Mouse (Mus musculus): ENCODE data around the gene Asb5.

The Asb5 gene

DNA sequence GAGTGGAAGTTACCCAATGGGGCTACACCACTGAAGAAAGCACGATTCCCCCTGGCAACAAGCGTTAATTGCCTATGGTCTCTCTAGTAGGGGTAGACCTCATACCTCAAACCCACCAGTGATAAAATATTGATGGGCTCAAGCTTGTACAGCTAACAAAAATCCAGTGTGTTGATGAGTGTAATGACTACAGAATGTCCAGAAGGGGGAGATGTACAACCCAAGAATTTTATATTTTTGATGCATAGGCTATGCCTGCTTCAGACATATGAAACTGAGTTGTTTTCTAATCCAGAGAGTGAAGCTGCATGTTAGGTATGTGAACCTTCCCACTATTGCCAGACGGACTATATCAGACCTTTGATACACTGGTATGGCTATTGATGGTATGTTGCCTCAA, 7.9 kb downstream of the Asb5 start:
- no peak for DNase-seq (ENCODE audit: low read depth, low spot score)

DNA sequence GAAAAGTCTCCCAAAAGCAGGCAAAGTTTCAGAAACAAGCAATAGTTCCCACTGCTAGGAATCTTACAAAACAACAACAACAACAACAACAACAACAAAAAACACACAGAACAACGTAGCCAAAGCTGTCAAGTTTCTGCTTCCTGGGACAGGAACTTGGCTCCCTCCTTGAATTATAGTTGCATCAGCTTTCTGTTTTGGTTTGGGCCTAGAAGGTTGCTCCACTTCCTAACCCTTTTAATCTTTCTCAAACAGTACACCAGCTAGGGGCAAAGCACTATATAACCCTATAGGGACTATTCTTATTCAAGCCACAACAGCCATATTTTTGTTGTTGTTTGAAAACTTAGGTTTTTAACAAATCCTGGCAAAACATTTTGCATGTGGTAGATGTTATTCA, 12.0 kb downstream of the Asb5 start:
- DNase-seq (ENCODE audit: low read depth, low spot score) = no peak

DNA sequence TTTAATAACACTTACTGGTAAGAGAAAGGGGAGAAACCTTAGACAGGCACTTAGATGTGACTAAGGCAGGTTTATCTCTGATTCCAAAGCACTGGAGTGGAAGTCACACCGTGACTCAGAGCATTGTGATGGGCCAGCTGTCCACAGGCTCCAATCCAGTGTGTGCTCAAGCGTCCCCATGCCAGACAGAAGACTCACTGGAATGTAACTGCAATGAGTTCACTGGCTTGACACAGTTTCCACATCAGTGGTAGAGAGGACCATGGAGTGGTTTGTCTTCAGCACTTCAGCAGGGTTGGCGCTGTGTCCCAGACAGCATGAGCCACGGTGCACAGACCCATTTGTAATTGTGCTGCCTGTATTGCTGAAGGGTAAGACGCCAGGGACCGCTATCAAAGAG, 19.0 kb downstream of the Asb5 start:
- DNase-seq (ENCODE audit: low read depth, low spot score) = no peak

DNA sequence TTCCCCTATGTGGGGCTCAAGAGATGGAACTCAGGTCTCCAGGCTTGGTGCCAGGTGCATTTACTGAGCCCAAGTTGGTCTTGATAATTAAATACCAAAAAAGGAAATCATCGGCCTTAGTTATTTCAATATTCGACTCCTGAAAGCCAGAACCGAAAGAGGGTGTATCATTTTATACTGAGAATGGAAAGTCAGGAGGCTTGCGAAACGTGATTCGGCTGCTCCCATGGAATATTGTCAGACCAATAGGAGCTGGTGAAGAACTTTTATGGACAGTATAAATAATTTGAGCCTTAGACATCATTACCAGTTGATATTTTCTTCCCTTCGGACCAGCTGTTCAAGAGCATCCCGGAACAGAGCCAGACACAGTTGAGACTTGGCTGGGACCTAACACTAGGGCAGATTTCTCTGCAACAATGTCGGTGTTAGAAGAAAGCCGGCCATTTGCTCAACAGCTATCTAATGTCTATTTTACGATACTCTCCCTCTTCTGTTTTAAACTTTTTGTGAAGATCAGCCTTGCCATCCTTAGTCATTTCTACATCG, 20.7 kb downstream of the Asb5 start:
- no peak for DNase-seq (ENCODE audit: low read depth, low spot score)

DNA sequence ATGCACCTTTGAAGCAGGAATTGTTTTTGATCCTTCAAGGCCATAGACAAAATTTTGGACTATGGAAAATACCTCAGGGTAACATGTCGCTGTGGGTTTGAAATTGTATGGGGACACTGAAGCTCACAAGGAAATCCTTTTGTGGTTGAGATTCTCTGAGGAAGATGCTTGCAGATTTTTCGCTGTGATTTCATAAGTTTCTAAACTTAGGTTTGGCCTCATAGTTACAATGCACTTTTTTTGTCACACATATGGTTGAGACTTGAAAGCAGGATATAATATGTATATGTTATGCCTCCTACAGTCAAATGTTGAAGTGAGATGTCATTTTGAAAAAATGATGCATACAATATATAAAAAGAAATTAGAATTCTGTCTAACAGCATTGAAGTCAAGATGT, 25.5 kb downstream of the Asb5 start:
- no peak for DNase-seq (ENCODE audit: low read depth, low spot score)

DNA sequence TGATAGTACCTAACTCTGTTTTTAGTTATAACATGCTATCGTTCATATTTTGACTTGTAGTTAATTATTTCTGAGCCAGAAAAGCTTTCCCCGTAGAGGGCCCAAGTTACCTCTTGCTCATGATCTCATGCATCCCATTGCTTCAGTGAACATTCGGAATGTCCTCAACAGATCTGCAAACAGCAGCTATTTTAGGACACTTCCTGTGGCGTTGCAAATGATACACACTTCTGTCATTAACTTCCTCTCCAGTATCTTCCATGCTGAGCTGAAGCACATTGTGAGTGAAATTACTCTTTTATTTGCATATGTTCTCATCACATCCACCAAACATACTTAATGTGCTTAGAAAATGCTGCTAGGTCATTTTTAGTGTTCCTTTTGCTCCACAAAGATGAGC, 32.8 kb downstream of the Asb5 start:
- DNase-seq (ENCODE audit: low read depth, low spot score) = no peak

DNA sequence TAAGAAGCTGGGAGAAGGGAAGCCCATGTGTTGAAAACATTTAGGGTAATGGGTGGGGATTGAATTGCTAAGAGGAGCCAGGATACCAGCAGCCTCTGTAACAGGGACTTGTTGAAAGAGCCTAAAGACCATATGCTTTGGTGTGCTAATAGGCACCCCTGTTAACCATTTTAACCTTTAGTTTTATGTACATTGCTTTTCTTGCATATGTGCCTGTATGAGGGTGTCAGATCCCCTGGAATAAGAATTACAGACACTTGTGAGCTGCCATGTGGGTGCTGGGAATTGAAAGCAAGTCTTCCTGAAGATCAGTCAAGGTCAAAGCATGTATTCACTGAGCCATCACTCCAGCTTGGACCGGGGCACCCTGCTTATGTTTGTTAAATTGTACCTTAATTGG, 35.8 kb downstream of the Asb5 start:
- peak; percentile 57 for DNase-seq (ENCODE audit: low read depth, low spot score)

DNA sequence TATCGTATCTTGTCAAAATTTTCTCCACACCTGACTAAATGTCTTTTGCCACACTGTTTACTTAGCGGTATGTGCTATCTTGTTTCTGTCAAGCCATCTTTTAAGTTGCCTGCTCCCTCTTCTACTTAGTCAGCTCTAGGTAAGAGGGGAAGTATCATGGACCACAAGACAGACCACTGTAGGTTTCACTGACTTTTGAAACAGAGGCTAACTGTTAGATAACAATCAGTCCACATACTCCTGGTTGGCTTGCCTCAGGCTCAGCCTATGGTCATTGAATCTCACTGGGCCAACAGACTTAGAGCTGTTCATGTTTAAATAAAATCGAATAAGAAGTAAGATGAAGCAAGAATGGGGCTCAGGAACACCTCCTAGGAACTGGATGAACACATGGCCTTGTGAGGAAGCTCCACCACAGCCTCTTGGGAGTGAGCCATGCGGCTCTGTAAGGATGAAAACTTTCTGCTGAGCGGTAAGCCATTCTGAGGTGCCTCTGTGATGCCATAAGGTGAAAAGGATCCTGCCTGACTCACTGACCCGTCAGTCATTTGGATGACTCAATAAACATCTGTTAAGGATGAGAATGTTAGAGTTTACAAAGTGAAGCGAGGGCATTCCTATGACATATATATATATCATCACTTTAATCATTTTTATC, 36.4 kb downstream of the Asb5 start:
- DNase-seq (ENCODE audit: low read depth, low spot score) = peak; percentile 6

DNA sequence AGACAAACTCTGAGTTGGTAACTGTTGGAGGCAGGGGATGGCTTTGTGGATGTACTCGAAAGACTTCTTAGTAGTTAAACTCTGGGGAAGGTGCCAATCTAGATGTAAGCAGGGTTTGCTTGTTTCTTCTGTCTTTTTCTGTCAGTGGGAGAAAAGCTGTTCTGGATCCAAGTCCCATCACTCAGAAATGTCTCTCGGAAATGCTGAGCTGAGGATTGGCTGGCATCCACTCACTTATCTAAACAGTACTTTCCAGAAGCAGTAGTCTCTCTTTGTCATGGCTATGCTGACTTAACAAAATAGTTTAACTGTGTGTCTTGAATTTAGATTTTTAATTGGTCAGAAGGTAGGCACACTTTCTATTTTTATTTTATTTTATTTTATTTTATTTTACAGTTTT, 37.8 kb downstream of the Asb5 start:
- DNase-seq (ENCODE audit: low read depth, low spot score) = no peak

DNA sequence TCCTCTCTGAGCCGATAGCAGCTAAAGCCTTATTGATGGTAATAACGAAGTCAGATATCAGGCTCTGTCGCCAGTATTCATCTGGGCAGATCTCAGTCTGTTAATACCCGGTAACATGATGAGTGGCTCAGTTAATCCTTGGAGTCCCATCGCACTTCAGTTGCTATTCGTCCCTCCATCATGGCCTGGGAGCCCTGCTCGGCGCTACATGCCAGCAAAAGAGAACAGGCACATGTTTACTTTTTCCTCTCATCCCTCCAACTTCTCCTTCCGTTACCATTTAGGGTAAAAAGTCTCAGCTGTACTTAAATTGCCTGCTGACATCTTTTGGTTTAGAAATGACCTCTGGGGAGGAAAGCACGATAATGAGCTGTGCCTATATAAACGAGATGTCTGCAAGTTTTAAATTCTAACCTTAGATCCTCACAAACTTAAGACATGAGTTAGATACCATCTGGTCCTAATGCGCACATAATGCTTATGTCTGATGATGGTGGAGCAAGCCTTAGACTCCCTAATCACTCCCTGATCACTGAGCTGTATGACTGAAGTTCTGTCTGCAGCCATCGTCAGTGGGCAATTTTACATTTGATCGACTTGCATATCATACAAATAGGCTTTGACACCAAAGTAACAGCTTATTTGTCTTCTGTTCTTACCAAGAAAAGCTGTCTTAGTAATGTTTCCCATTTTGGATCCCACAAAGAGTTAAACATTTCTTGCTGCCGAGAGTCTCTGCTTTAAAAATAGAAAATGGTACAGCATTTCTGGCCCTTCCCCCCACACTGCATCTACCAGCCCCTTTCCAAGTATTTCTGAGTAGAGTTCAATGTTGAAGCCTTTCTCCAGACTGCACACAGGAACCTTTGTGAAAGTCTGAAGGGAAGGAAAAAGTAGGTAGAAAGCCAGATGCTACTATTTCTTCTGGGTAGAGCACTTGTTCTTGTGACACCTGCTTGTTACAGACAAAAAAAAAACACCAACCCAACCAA, 41.5 kb downstream of the Asb5 start:
- DNase-seq (ENCODE audit: low read depth, low spot score) = no peak

DNA sequence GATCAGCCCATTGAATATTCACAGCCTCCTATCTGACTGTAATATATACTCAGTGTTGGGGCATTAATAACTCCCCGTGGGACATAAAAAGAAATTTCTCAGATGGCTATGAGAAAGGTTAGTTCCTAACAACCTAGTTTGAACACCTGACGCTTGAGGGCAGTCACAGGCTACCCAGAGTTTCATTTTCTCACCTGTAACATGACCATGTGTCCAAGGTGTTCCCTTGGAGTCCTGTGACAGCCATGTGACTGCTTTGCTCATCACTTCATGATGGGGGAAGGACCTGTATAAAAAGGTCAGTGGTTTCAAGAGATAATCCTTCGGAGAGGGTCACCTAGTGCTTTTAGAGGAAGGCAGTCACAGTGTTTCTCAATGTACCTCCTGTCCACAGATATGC, 52.1 kb downstream of the Asb5 start:
- DNase-seq (ENCODE audit: low read depth, low spot score) = no peak

DNA sequence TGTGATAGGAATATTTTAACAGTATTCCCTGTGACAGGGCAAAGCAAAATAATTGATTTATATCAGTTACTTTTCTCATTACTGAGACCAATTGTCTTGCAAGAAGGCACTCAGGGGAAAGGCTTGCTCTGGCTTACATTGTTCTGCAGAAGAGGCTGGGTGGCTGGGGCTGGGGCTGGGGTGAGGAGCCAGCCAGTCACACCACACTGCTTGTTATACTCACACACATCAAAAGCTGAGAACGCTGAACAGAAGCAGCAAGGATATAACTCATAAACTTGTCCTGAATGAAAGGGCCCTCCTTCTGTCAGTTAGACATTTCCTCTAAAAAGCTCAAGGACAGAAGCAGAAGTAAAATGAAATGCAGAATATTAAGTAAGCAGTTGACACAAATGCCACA, 53.5 kb downstream of the Asb5 start:
- DNase-seq (ENCODE audit: low read depth, low spot score) = no peak

DNA sequence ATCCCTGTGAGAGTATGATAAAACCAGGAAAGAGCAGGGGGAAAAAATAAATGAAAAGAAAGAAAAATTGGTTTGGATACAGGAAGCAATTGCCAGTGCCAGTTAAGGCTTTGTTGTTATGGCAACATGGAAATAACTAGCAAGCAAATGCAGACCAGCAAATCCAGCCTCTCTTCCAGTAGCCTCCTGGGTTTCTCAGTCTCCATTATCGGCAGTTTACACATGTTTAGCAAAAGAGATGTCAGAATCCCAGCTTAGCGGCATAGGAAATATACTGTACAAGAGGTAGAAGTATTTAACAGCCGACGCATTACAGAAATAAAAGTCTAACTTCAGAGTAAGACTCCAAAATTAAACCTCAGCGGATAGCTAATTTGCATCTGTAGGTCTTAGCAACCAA, 65.3 kb downstream of the Asb5 start:
- DNase-seq (ENCODE audit: low read depth, low spot score) = no peak

DNA sequence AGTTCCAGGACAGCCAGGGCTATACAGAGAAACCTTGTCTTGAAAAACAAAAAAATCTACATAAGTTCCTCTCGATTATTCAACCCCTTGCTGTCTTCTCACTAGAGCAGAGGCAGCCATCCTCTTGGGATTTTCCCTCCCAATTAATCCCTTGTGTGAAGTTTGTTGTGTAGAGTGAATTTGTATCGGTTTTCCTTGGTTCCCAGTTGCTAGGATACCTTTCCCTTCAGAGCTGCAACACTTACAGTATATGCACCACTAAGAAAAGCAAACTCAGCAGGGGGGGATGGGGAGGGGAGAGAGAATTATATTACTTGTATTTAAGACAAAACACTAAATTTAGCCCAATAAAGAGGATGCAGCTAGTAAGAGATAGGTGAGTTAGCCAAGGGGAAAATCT, 66.7 kb downstream of the Asb5 start:
- DNase-seq (ENCODE audit: low read depth, low spot score) = peak; percentile 7

DNA sequence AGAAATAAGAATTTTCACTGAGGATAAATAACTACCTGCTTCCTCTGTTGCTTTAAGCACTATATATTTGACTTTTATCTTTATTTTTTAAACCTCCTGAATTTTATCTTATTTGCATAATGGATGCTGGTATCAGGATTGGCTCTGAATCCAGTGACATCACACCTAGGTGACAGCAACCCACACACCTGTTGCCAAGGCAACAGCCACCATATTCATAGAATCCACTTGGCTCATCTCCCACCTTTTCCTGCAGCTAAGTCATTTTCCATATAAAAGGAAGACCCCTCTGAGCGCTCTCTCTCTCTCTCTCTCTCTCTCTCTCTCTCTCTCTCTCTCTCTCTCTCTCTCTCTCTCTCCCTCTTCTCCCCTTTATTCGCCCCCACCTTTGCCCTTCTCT, 67.6 kb downstream of the Asb5 start:
- no peak for DNase-seq (ENCODE audit: low read depth, low spot score)

DNA sequence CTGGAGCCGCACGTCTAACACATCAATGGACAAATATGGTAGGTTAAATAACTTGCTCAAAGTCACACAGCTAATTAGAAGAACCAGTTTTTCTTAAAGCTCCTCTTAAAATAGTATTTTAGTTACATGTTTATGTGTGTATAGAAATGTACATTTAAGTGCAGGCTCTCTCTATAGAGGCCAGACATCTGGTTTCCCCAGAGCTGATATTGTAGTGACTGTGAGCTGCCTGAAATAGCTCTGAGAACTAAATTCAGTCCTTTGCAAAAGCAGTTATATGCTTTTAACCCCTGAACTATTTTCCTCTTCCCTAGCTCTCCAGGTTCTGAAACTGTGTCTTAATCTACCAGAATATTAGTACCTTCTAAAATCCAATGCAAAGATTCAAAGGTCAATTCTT, 68.0 kb downstream of the Asb5 start:
- no peak for DNase-seq (ENCODE audit: low read depth, low spot score)

DNA sequence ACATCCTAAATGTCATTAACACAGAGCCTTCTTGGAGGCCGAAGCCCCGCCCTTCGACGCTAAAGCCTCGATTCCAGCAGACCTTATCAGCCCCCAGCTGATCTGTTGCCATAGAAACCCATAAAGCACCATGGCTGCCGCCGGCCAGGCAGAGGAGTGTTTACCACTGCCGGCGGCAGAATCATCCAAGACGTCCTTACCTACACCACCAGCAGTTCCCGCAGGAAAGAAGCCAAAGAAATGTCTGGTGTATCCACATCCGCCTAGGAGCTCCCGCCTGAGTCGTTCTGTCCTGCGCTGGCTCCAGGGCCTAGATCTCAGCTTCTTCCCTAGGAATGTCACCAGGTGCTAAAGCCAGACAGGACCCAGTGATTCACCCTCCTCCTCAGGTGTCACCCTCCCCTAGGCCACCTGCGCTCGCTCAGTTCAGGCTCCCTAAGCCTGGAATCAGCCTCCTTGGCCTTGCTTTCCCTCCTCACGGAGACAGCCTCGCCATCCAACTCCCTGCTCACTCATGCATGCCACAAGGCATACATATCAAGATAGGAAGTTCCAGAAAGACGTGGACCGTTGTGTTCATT, 71.4 kb downstream of the Asb5 start, which contains the start of gene Spata4:
Spata4 (plus strand) TSS at position 111 of the 581 bp plus-strand sequence.
- DNase-seq (ENCODE audit: low read depth, low spot score) = peak; percentile 79

DNA sequence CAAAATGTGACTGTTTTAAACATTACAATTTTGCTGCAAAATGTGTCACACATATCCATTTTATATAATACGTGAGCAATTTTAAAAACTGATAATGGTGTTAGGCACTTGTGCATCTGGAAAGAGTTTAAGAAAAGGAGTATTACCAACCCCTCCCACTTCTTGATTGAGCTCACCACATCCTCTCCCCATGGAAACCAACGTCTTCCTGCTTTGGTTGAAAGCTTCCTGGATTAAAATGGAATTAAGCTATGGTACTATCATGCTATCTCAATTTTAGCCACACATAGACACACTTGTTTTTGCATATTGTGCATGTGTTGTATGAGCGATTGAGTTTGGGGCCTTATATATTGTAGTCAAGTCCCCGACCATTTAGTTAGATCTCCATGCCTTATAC, 74.1 kb downstream of the Asb5 start:
- DNase-seq (ENCODE audit: low read depth, low spot score) = no peak

DNA sequence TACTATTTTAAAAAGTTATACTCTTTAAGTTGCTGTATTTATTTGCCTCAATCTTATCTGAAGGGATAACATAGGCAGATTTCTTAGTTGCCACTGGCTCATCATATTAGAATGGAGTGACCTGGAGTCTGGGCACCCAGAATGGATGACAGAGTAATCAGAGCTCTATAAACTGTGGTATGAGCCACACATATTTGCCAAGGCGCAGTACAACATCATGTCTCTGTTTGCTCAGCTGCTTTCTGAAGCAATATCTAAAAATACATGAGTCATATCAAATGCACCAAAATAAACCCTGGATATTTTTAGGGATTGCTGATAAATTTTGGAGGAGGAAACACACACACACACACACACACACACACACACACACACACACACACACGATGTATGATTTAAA, 80.0 kb downstream of the Asb5 start:
- DNase-seq (ENCODE audit: low read depth, low spot score) = no peak

DNA sequence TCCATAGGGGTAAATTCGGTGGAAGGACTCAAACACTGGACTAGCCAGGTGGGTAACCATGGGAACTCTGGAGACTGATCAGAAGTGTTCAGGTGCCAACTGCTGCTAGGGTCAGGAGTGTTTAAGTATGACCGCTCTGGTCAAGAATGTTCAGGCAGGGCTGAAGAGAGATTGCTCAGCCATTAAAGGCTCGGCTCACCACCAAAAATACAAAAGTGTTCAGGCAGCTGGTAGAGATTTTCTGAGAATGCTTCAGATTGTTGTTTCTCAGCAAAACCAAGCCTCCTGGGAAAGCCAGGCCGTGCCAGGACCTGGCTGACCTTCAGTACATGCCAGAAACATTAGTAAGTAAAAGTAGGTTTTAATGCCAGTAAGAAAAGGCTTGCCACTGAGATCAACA, 80.9 kb downstream of the Asb5 start:
- no peak for DNase-seq (ENCODE audit: low read depth, low spot score)

DNA sequence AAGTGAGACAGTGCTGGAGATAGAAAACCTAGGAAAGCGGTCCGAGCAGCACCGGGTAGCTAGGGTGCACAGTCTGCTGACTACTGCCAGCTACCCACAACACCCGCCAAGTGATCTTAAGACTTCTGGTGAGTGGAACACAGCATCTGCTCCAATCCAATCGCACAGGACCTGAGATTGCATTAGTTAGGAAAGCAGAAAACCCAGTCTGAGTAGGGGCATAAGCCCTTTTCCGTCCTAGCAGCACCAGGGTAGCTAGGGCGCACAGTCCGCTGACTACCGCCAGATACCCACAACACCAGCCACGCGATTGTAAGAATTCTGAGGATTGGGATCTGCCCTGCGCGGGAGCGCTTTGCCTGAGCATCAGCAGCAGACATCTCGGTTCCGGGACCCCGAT, 87.3 kb downstream of the Asb5 start:
- DNase-seq (ENCODE audit: low read depth, low spot score) = peak; percentile 66

Data from ZHBTc4 (cell line).